Mouse (Mus musculus): Measurements from ENCODE around the gene Snap47.

Snap47 gene

DNA sequence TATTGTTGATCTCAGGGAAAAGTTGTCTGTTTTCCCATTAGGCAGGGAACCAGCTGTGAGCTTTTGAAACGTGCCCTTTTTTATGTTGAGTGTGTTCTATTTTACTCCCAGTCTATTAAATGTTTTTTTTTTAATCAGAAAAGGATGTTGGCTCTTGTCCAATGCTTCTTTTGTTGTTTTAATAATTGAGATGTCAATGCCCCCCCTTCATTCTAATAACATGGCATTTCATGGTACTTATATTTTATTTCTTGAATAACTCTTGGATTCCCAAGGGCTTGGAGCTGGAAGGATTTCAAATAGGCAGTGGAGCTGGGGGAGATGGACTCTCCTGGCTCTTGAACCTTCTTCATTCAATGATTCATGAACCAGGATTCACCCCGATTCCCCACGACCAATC is 85.0 kb downstream of the Snap47 start:
- DNase-seq: no peak

DNA sequence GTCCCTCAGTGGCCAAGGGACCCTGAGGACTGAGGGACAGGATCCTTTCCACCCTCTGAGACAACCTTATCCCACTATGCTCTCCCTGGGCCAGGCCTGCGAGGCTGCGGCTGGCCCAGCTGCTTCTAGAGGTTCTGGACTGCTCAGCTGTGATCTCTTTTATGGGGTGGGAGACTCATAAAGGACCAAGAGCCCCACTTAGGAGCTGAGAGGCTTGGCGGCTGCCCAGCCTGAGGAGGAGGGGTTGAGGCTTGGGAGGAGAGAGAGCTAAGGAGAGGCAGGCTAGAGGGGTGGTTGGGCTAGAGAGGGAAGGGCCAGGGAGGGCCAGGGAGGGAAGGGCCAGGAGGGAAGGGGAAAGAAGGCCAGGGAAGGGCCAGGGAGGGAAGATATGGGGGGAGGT is 86.6 kb downstream of the Snap47 start:
- no peak for DNase-seq

DNA sequence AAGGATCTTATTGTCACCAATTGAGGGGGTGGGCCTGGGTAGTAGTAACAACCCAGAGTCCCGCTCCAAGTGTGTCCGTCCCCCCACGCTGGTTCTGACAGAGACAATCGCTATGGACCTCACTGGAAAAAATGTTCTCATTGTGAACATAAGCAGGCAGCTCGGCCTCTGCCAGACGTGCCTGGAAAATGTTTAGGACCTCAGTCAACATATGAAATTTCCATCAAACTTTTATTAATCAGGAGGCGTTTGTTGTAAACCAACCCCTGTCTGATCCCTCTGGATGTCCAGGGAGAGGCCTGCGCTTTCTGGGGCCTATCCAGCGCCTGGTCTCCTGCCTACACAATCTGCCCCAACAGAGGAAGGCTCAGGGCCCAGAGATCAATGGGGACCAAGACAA is 87.0 kb downstream of the Snap47 start:
- DNase-seq: no peak

DNA sequence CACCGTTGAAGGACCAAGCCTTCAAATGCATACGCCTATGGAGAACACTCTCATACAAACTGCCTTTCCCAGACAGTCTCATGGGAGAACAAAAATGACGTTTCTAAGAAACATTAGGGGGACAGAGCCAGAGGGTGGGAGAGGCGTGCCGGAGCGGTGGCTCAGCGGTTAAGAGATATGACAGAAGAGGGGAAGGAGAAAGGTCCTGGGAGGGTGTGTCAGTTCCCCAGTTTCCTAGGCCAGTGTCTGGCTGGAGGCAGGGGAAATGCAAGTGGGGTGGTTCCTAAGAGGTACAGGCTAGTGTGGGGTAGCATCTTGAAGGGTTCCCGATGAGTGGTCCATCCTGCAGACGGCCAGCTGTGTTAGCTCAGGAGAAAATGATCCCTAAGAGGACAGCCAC is 89.7 kb downstream of the Snap47 start:
- DNase-seq: no peak
